In genomic region chr8:78813021-78813420, GRCm38 (mm10) we compare ENCODE assay signal across 14 mouse cellular contexts. TPM values are rescaled to one million over a fixed set of nuclear protein-coding genes. Genes with fewer than 3 reads are reported as not detected.
DNase-seq lines count a peak whose midpoint lies in the region; ATAC-seq lines count a peak whose summit lies in the region.
"Had no signal": no experiment of that assay in that cellular context is flagged by ENCODE, and none has a peak within 500 bp of the region (broad histone marks: within the 10 kb centered on the region; RNA-seq: fewer than 3 reads in every experiment).

No protein-coding gene starts in this region.

- no peaks in the 10 kb centered on the region for H3K27me3 ChIP-seq in liver, embryonic 16.5 days (ENCODE audit: control insufficient read depth, insufficient read depth, low read depth, low read length)
- H3K27me3 ChIP-seq in liver, embryonic 11.5 days (replicated peaks; ENCODE audit: control insufficient read depth, insufficient read depth, low read length) = no peaks in the 10 kb centered on the region
- no peaks in the 10 kb centered on the region for H3K27me3 ChIP-seq in intestine, embryonic 15.5 days (replicated peaks)
- H3K27me3 ChIP-seq in limb, embryonic 13.5 days = no peaks in the 10 kb centered on the region
- H3K27me3 ChIP-seq in neural tube, embryonic 15.5 days (replicated peaks) = no peaks in the 10 kb centered on the region
- H3K27me3 ChIP-seq: CH12.LX; hindbrain, embryonic 15.5 days; midbrain, embryonic 12.5 days; neural tube, embryonic 13.5 days had no signal

- H3K4me2 ChIP-seq in liver, embryonic 16.5 days (ENCODE audit: low read depth, low read length) = no peak overlapping the region
- H3K4me2 ChIP-seq in liver, embryonic 11.5 days = no peak overlapping the region
- no peak overlapping the region for H3K4me2 ChIP-seq in intestine, embryonic 15.5 days (replicated peaks)
- H3K4me2 ChIP-seq in limb, embryonic 13.5 days (replicated peaks) = no peak overlapping the region
- H3K4me2 ChIP-seq in neural tube, embryonic 15.5 days = no peak overlapping the region
- H3K4me2 ChIP-seq: hindbrain, embryonic 15.5 days; midbrain, embryonic 12.5 days; neural tube, embryonic 13.5 days had no signal

- WGBS in liver, embryonic 16.5 days (ENCODE audit: insufficient replicate concordance) = 73% methylated on average over 9 of the region's 9 CpGs
- WGBS in liver, embryonic 11.5 days = 81% methylated on average over 9 of the region's 9 CpGs
- WGBS in intestine, embryonic 15.5 days = 57% methylated on average over 9 of the region's 9 CpGs
- WGBS in limb, embryonic 13.5 days = 71% methylated on average over 9 of the region's 9 CpGs
- 83% methylated on average over 9 of the region's 9 CpGs for WGBS in neural tube, embryonic 15.5 days

- H3K27ac ChIP-seq in liver, embryonic 16.5 days (ENCODE audit: low read length) = no peak overlapping the region
- H3K27ac ChIP-seq in liver, embryonic 11.5 days (ENCODE audit: low read depth, low read length) = no peak overlapping the region
- H3K27ac ChIP-seq in intestine, embryonic 15.5 days = no peak overlapping the region
- no peak overlapping the region for H3K27ac ChIP-seq in limb, embryonic 13.5 days
- H3K27ac ChIP-seq in neural tube, embryonic 15.5 days (replicated peaks) = no peak overlapping the region
- H3K27ac ChIP-seq: hindbrain, embryonic 15.5 days; midbrain, embryonic 12.5 days; neural tube, embryonic 13.5 days had no signal

- no peaks in the 10 kb centered on the region for H3K9me3 ChIP-seq in liver, embryonic 16.5 days (replicated peaks; ENCODE audit: control insufficient read depth, low read length)
- H3K9me3 ChIP-seq in liver, embryonic 11.5 days (ENCODE audit: control insufficient read depth, low read length) = no peaks in the 10 kb centered on the region
- no peaks in the 10 kb centered on the region for H3K9me3 ChIP-seq in intestine, embryonic 15.5 days
- H3K9me3 ChIP-seq in limb, embryonic 13.5 days = no peaks in the 10 kb centered on the region
- H3K9me3 ChIP-seq in neural tube, embryonic 15.5 days (replicated peaks) = no peaks in the 10 kb centered on the region
- H3K9me3 ChIP-seq: hindbrain, embryonic 15.5 days; midbrain, embryonic 12.5 days; neural tube, embryonic 13.5 days had no signal

- no peak overlapping the region for H3K9ac ChIP-seq in liver, embryonic 16.5 days (ENCODE audit: low read depth, low read length)
- H3K9ac ChIP-seq in liver, embryonic 11.5 days (ENCODE audit: low read depth, low read length) = no peak overlapping the region
- H3K9ac ChIP-seq in intestine, embryonic 15.5 days = no peak overlapping the region
- H3K9ac ChIP-seq in limb, embryonic 13.5 days = no peak overlapping the region
- H3K9ac ChIP-seq in neural tube, embryonic 15.5 days (replicated peaks) = no peak overlapping the region
- H3K9ac ChIP-seq: hindbrain, embryonic 15.5 days; midbrain, embryonic 12.5 days; neural tube, embryonic 13.5 days had no signal

- peaks cover 7% of the 10 kb centered on the region for H3K36me3 ChIP-seq in liver, embryonic 16.5 days (ENCODE audit: control insufficient read depth, insufficient read depth)
- peaks cover 26% of the 10 kb centered on the region for H3K36me3 ChIP-seq in liver, embryonic 11.5 days (ENCODE audit: control insufficient read depth, insufficient read depth, low read length)
- 0 out of 2 replicates have a peak, but pooled peaks cover 21% of the 10 kb centered on the region for H3K36me3 ChIP-seq in intestine, embryonic 15.5 days
- peaks cover 55% of the 10 kb centered on the region for H3K36me3 ChIP-seq in limb, embryonic 13.5 days
- H3K36me3 ChIP-seq in neural tube, embryonic 15.5 days = peaks cover 37% of the 10 kb centered on the region

- peak; percentile 76 for ATAC-seq in liver, embryonic 16.5 days (ENCODE audit: low read depth)
- no peak for ATAC-seq in liver, embryonic 11.5 days (replicated peaks; ENCODE audit: low FRiP score)
- peak; percentile 91 for ATAC-seq in intestine, embryonic 15.5 days
- ATAC-seq in limb, embryonic 13.5 days (ENCODE audit: low FRiP score, low read depth) = peak; percentile 83; the same call in 1 of the 2 replicates
- ATAC-seq in neural tube, embryonic 15.5 days (ENCODE audit: low FRiP score) = no peak
- ATAC-seq in erythroblast, adult 5-6 weeks (replicated peaks; ENCODE audit: low FRiP score, poor library complexity, severe bottlenecking) = no peak

- H3K4me3 ChIP-seq in liver, embryonic 16.5 days (ENCODE audit: low read depth, low read length) = peak overlapping the region; percentile 18
- H3K4me3 ChIP-seq in liver, embryonic 11.5 days (ENCODE audit: low read depth, low read length) = no peak overlapping the region
- H3K4me3 ChIP-seq in intestine, embryonic 15.5 days (replicated peaks) = no peak overlapping the region
- no peak overlapping the region for H3K4me3 ChIP-seq in limb, embryonic 13.5 days
- H3K4me3 ChIP-seq in neural tube, embryonic 15.5 days (replicated peaks) = no peak overlapping the region
- H3K4me3 ChIP-seq: hindbrain, embryonic 15.5 days; midbrain, embryonic 12.5 days; neural tube, embryonic 13.5 days had no signal

- no peak for DNase-seq in liver, embryonic 11.5 days (ENCODE audit: low spot score)
- DNase-seq in thymus, postnatal 0 days (ENCODE audit: low spot score) = no peak
- DNase-seq: cerebellum, postnatal 10 days; lung, postnatal 14 days; thymus, postnatal 14 days had no signal

- H3K4me1 ChIP-seq in liver, embryonic 16.5 days (ENCODE audit: control insufficient read depth, low read depth, low read length) = no peaks in the 10 kb centered on the region
- no peaks in the 10 kb centered on the region for H3K4me1 ChIP-seq in liver, embryonic 11.5 days (replicated peaks; ENCODE audit: control insufficient read depth, insufficient read depth, low read length)
- no peaks in the 10 kb centered on the region for H3K4me1 ChIP-seq in intestine, embryonic 15.5 days (replicated peaks)
- peaks cover 8% of the 10 kb centered on the region; the same call in 1 of the 2 replicates for H3K4me1 ChIP-seq in limb, embryonic 13.5 days
- H3K4me1 ChIP-seq in neural tube, embryonic 15.5 days = no peaks in the 10 kb centered on the region
- H3K4me1 ChIP-seq: hindbrain, embryonic 15.5 days had no signal

RNA-seq across cellular contexts. Expression of gene Lsm6, which starts 7.9 kb away (rescaled TPM):
- polyA plus RNA-seq in liver, embryonic 16.5 days (2015; fragmentation: Nextera tagmentation; extraction: Ambion mirVana) = 85.2 and 86.2 TPM in 2 replicates
- polyA plus RNA-seq in liver, embryonic 11.5 days (2014; fragmentation: Nextera tagmentation; extraction: Ambion mirVana) = 189 and 224 TPM in 2 replicates
- polyA plus RNA-seq in intestine, embryonic 15.5 days (2015; fragmentation: Nextera tagmentation; extraction: Ambion mirVana) = 170 and 198 TPM in 2 replicates
- 283 and 286 TPM in 2 replicates for polyA plus RNA-seq in limb, embryonic 13.5 days (2015; fragmentation: Nextera tagmentation; extraction: Ambion mirVana)
- 140 and 155 TPM in 2 replicates for polyA plus RNA-seq in neural tube, embryonic 15.5 days (2015; fragmentation: Nextera tagmentation; extraction: Ambion mirVana)
- total RNA-seq in erythroblast, adult 5-6 weeks (2015; ENCODE audit: low replicate concordance) = 30.1 and 40.7 TPM in 2 replicates
- 21.8 and 71.2 TPM in 2 replicates for total RNA-seq in erythroblast, adult 5-6 weeks (2017; ENCODE audit: low replicate concordance)
- polyA plus RNA-seq in thymus, postnatal 0 days (2015; fragmentation: Nextera tagmentation; extraction: Ambion mirVana) = 228 and 236 TPM in 2 replicates

Comparison
In these comparisons a context has a peak if more than half of its experiments do, and no peak if none do; other contexts are left out.
1. ATAC-seq: peak in liver, embryonic 16.5 days (single experiment), intestine, embryonic 15.5 days (single experiment) and limb, embryonic 13.5 days (single experiment); none in liver, embryonic 11.5 days (single experiment), neural tube, embryonic 15.5 days (single experiment) and erythroblast, adult 5-6 weeks (single experiment).